Mouse (Mus musculus) MEL (cell line): ENCODE results near the gene Dab2. TPM values are rescaled to one million over a fixed set of nuclear protein-coding genes. Genes with fewer than 3 reads are reported as not detected.

Experiments
- DNase-seq: peaks from one replicate; pipeline ENCODE4 v3.0.0; 2011; ENCODE audit warnings: low read depth, low spot score
- H3K27ac ChIP-seq: 2 replicates; pipeline ENCODE4 v1.5.1; 2012; ENCODE audit warnings: low read depth, mild to moderate bottlenecking, control low read depth, low read length, moderate library complexity; ENCODE audit not compliant: control insufficient read depth
- H3K27me3 ChIP-seq, 2 experiments: fragments of 150-350 bp in 1 of 2; sonication (generic) in 1 of 2; 2 replicates each; pipeline ENCODE4 v1.6.1; 2012; ENCODE audit warnings: low read length in 2 of 2, mild to moderate bottlenecking in 2 of 2, improper control_type of control experiment in 1 of 2, moderate library complexity in 1 of 2; ENCODE audit not compliant: insufficient read depth in 2 of 2, control insufficient read depth in 1 of 2
- H3K36me3 ChIP-seq, 2 experiments: 2 replicates each; pipeline ENCODE4 v1.6.1; 2012 to 2014; ENCODE audit warnings: low read length in 2 of 2, improper control_type of control experiment in 1 of 2, inconsistent platforms in 1 of 2, mild to moderate bottlenecking in 1 of 2; ENCODE audit not compliant: insufficient read depth in 2 of 2, control insufficient read depth in 1 of 2
- H3K4me1 ChIP-seq, 2 experiments: fragments of 150-350 bp in 1 of 2; sonication (generic) in 1 of 2; 2 replicates each; pipeline ENCODE4 v1.6.1; 2012; ENCODE audit warnings: low read length in 2 of 2, improper control_type of control experiment in 1 of 2, mild to moderate bottlenecking in 1 of 2; ENCODE audit not compliant: insufficient read depth in 2 of 2, control insufficient read depth in 1 of 2
- H3K4me3 ChIP-seq, 2 experiments: fragments of 150-350 bp in 1 of 2; sonication (generic) in 1 of 2; 2 replicates each; pipeline ENCODE4 v1.5.1; 2012; ENCODE audit warnings: low read depth in 2 of 2, low read length in 2 of 2, mild to moderate bottlenecking in 2 of 2, moderate library complexity in 2 of 2, control low read depth in 1 of 2, improper control_type of control experiment in 1 of 2; ENCODE audit not compliant: control insufficient read depth in 1 of 2, insufficient read depth in 1 of 2
- H3K79me2 ChIP-seq: 2 replicates; pipeline ENCODE4 v1.6.1; 2012; ENCODE audit warnings: mild to moderate bottlenecking, low read length, moderate library complexity; ENCODE audit not compliant: control insufficient read depth, poor library complexity, insufficient read depth
- H3K9ac ChIP-seq: 2 replicates; pipeline ENCODE4 v1.6.1; 2012; ENCODE audit warnings: low read depth, mild to moderate bottlenecking, control low read depth, low read length, moderate library complexity; ENCODE audit not compliant: control insufficient read depth, poor library complexity, severe bottlenecking
- H3K9me3 ChIP-seq: fragments of 150-350 bp; sonication (generic); replicated peaks from 2 replicates; pipeline ENCODE4 v1.6.1; 2012; ENCODE audit warnings: mild to moderate bottlenecking, low read length, improper control_type of control experiment, moderate library complexity; ENCODE audit not compliant: insufficient read depth
- BHLHE40 ChIP-seq: IDR thresholded peaks from 2 replicates; pipeline ENCODE4 v1.6.1; 2012; ENCODE audit warnings: low read depth, mild to moderate bottlenecking, inconsistent platforms, low read length, improper control_type of control experiment, borderline replicate concordance
- CHD1 ChIP-seq: IDR thresholded peaks from 2 replicates; pipeline ENCODE4 v1.6.1; 2012; ENCODE audit warnings: low read depth, mild to moderate bottlenecking, inconsistent platforms, low read length, improper control_type of control experiment
- CHD2 ChIP-seq: IDR thresholded peaks from 2 replicates; pipeline ENCODE4 v1.6.1; 2011; ENCODE audit warnings: low read length, improper control_type of control experiment
- CTCF ChIP-seq, 3 experiments: IDR thresholded peaks in 2 of 3; conservative IDR thresholded peaks in 1 of 3; 2 replicates each; pipeline ENCODE4 v1.5.1; 2011 to 2012; ENCODE audit warnings: low read length in 3 of 3, low read depth in 2 of 3, mild to moderate bottlenecking in 2 of 3, improper control_type of control experiment in 1 of 3, inconsistent platforms in 1 of 3, mixed read lengths in 1 of 3, moderate library complexity in 1 of 3; ENCODE audit not compliant: control insufficient read depth in 1 of 3, insufficient read depth in 1 of 3, poor library complexity in 1 of 3, severe bottlenecking in 1 of 3
- E2F4 ChIP-seq: IDR thresholded peaks from 2 replicates; pipeline ENCODE4 v1.6.1; 2011; ENCODE audit warnings: low read depth, low read length, improper control_type of control experiment, borderline replicate concordance
- ELF1 ChIP-seq: IDR thresholded peaks from 2 replicates; pipeline ENCODE4 v1.6.1; 2014; ENCODE audit warnings: low read depth, mild to moderate bottlenecking, inconsistent platforms, low read length, improper control_type of control experiment, moderate library complexity
- GABPA ChIP-seq: IDR thresholded peaks from 2 replicates; pipeline ENCODE4 v1.6.1; 2012; ENCODE audit warnings: low read depth, mild to moderate bottlenecking, inconsistent platforms, low read length, improper control_type of control experiment, moderate library complexity
- GATA1 ChIP-seq: IDR thresholded peaks from 2 replicates; pipeline ENCODE4 v1.6.1; 2011; ENCODE audit warnings: low read depth, low read length, improper control_type of control experiment
- KAT2A ChIP-seq: conservative IDR thresholded peaks from 2 replicates; pipeline ENCODE4 v1.6.1; 2012; ENCODE audit warnings: low read depth, low read length, improper control_type of control experiment, inconsistent platforms
- MAX ChIP-seq: IDR thresholded peaks from 2 replicates; pipeline ENCODE4 v1.6.1; 2011; ENCODE audit warnings: low read length, improper control_type of control experiment
- MEF2A ChIP-seq: IDR thresholded peaks from 2 replicates; pipeline ENCODE4 v1.6.1; 2014; ENCODE audit warnings: low read depth, mild to moderate bottlenecking, inconsistent platforms, low read length, improper control_type of control experiment; ENCODE audit not compliant: poor library complexity, insufficient replicate concordance, severe bottlenecking; ENCODE audit errors: extremely low read depth
- MYB ChIP-seq: IDR thresholded peaks from 2 replicates; pipeline ENCODE4 v1.6.1; 2011; ENCODE audit warnings: mild to moderate bottlenecking, low read depth, low read length, improper control_type of control experiment
- NRF1 ChIP-seq: IDR thresholded peaks from 2 replicates; pipeline ENCODE4 v1.6.1; 2014; ENCODE audit warnings: low read depth, mild to moderate bottlenecking, inconsistent platforms, low read length, improper control_type of control experiment, moderate library complexity; ENCODE audit not compliant: poor library complexity, insufficient read depth, severe bottlenecking
- RAD21 ChIP-seq: IDR thresholded peaks from 2 replicates; pipeline ENCODE4 v1.6.1; 2011; ENCODE audit warnings: mild to moderate bottlenecking, low read depth, low read length, improper control_type of control experiment
- RCOR1 ChIP-seq: IDR thresholded peaks from 2 replicates; pipeline ENCODE4 v1.6.1; 2012; ENCODE audit warnings: low read depth, mild to moderate bottlenecking, inconsistent platforms, low read length, improper control_type of control experiment
- SMC3 ChIP-seq: IDR thresholded peaks from 2 replicates; pipeline ENCODE4 v1.6.1; 2011; ENCODE audit warnings: low read depth, low read length, improper control_type of control experiment
- TAL1 ChIP-seq: IDR thresholded peaks from 2 replicates; pipeline ENCODE4 v1.6.1; 2012; ENCODE audit warnings: mild to moderate bottlenecking, inconsistent platforms, low read length, moderate library complexity, mixed read lengths
- TBP ChIP-seq: IDR thresholded peaks from 2 replicates; pipeline ENCODE4 v1.8.0; 2011; ENCODE audit warnings: low read depth, low read length, improper control_type of control experiment
- ZC3H11A ChIP-seq: IDR thresholded peaks from 2 replicates; pipeline ENCODE4 v1.6.1; 2012; ENCODE audit warnings: low read depth, mild to moderate bottlenecking, inconsistent platforms, low read length, improper control_type of control experiment
- ZNF384 ChIP-seq: IDR thresholded peaks from 2 replicates; pipeline ENCODE4 v1.6.1; 2012; ENCODE audit warnings: low read depth, mild to moderate bottlenecking, inconsistent platforms, low read length, improper control_type of control experiment
- polyA plus RNA-seq, 2 experiments: library from polyadenylated mRNA; stranded (reverse) in 1 of 2; unstranded in 1 of 2; fragments of >175 nt in 1 of 2; fragments of >200 nt in 1 of 2; gene quantifications; 2 replicates each; pipeline versions ENCODE4 v1.2.1 to v1.2.4; 2012; ENCODE audit warnings: low replicate concordance in 2 of 2, low read depth in 1 of 2; ENCODE audit not compliant: insufficient read length in 2 of 2, insufficient read depth in 1 of 2, missing spikeins in 1 of 2
- total RNA-seq: library from RNA; depleted of rRNA; stranded (reverse); fragments of 300-350 nt; gene quantifications from 2 replicates; pipeline ENCODE4 v1.2.3, GENCODE M21; 2012

Dab2 gene
- total and polyA plus RNA-seq, 3 experiments, result not detected

GRCm38 (mm10) chr15:6435281-6435680 lies 135.7 kb downstream of the Dab2 start:
- no peaks in the 10 kb centered on the region for H3K36me3 ChIP-seq
- H3K79me2 ChIP-seq, result no peaks in the 10 kb centered on the region
- TF ChIP-seq GATA1, result no peak
- TF ChIP-seq CHD2, result no peak
- no peak for TF ChIP-seq NRF1
- H3K9ac ChIP-seq, result no peak overlapping the region
- H3K4me3 ChIP-seq, result no peak overlapping the region
- no peaks in the 10 kb centered on the region for H3K4me1 ChIP-seq
- H3K27ac ChIP-seq, result no peak overlapping the region
- DNase-seq, result no peak
- H3K9me3 ChIP-seq, result no peaks in the 10 kb centered on the region
- peaks cover 2 to 5% of the 10 kb centered on the region in 2 experiments for H3K27me3 ChIP-seq

DNA sequence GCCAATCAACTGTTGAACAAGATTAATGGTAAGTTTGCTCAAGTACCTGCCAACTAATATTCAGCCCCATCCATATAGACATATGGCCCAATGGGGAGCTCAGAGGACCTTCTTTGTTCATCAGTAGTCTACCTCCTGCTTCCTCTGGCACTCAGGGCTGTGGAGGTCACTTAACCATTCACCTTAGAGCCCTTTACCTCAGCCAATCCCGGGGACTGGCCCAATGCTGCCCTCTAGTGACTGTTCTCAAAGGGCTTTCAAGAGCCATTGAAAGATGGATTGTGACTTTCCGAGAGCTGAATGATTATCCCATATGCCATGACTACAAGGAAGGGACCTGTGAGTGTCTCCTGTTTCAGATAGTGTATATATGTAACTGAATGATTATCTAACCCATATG lies 136.2 kb downstream of the Dab2 start:
- Histone ChIP-seq H3K36me3 (no peaks in the 10 kb centered on the region), H3K9ac (no peak overlapping the region), H3K4me3 (no peak overlapping the region), H3K4me1 (no peaks in the 10 kb centered on the region), H3K79me2 (no peaks in the 10 kb centered on the region), H3K27me3 (peaks cover 2 to 5% of the 10 kb centered on the region in 2 experiments), H3K9me3 (no peaks in the 10 kb centered on the region), H3K27ac (no peak overlapping the region)
- peak; percentile 40 for DNase-seq
- TF ChIP-seq CTCF (IDR thresholded peaks at IDR 0.05 in 2 of 3, conservative IDR thresholded peaks at IDR 0.05 in 1 of 3; ENCODE audit: control insufficient read depth in 1 of 3, insufficient read depth in 1 of 3, low read depth in 2 of 3, low read length in 3 of 3, poor library complexity in 1 of 3, severe bottlenecking in 1 of 3) (peak; percentile 56 to 71 (median 58)), RAD21 (peak; percentile 56), SMC3 (peak; percentile 54), RCOR1 (no peak), ELF1 (no peak), ZC3H11A (no peak), KAT2A (no peak)

DNA sequence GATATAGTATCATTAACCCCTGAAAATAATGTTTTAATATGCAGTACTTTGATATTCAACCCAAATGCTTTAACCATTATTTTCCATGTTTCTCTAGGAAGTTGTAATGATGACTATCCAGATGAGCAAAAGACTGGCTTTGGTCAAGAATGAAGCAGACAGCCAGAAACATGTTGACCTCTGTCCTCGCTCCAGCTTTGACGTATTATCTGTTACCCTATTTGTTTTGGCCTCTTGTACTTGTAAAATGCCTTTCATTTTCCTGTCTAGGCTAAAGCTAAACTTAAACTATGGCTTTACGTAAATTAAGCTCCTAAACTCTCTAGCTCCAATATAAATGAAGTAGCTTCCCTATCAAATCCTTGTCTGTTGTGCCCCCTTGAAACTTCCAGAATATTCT lies 139.1 kb downstream of the Dab2 start:
- H3K4me1 ChIP-seq, result no peaks in the 10 kb centered on the region
- no peak for TF ChIP-seq MYB
- TF ChIP-seq BHLHE40, result no peak
- no peak for TF ChIP-seq CHD2
- no peak for TF ChIP-seq MEF2A
- no peak for TF ChIP-seq GATA1
- TF ChIP-seq ZNF384, result no peak
- TF ChIP-seq E2F4, result no peak
- TF ChIP-seq TBP, result no peak
- no peak for TF ChIP-seq MAX
- no peak for TF ChIP-seq CHD1
- no peak for TF ChIP-seq GABPA
- TF ChIP-seq TAL1, result no peak
- no peak for DNase-seq
- peaks cover 2 to 5% of the 10 kb centered on the region in 2 experiments; a peak in 3 of 4 replicates for H3K27me3 ChIP-seq
- H3K27ac ChIP-seq, result no peak overlapping the region
- H3K36me3 ChIP-seq, result no peaks in the 10 kb centered on the region
- no peaks in the 10 kb centered on the region for H3K79me2 ChIP-seq
- no peaks in the 10 kb centered on the region for H3K9me3 ChIP-seq
- no peak overlapping the region for H3K4me3 ChIP-seq
- H3K9ac ChIP-seq, result no peak overlapping the region
